Mouse (Mus musculus) limb, embryonic 11.5 days (tissue): Measurements from ENCODE around the gene Mreg. TPM values are rescaled to one million over a fixed set of nuclear protein-coding genes. Genes with fewer than 3 reads are reported as not detected.

Experiments used
- ATAC-seq: fragments of 200-750 bp; cut with Nextera tagmentation; 2 replicates; pipeline ENCODE4 v1.8.0; 2017; ENCODE audit warnings: low read depth; ENCODE audit not compliant: insufficient number of reproducible peaks, low FRiP score, low TSS enrichment
- DNase-seq: peaks from one replicate; pipeline ENCODE4 v3.0.0-alpha.2; 2015; ENCODE audit warnings: low spot score
- H3K27ac ChIP-seq: fragments of 300-500 bp; sonication (generic); replicated peaks from 2 replicates; pipeline ENCODE4 v1.5.1; 2014; ENCODE audit warnings: low read depth, mild to moderate bottlenecking, low read length
- H3K27me3 ChIP-seq: fragments of 300-500 bp; sonication (generic); 2 replicates; pipeline ENCODE4 v1.6.1; 2014; ENCODE audit warnings: mild to moderate bottlenecking, low read length, mixed read lengths; ENCODE audit not compliant: control insufficient read depth, insufficient read depth
- H3K36me3 ChIP-seq: fragments of 300-500 bp; sonication (generic); 2 replicates; pipeline ENCODE4 v1.6.1; 2014; ENCODE audit warnings: mild to moderate bottlenecking, low read length, moderate library complexity, mixed read lengths; ENCODE audit not compliant: control insufficient read depth, insufficient read depth
- H3K4me1 ChIP-seq: fragments of 300-500 bp; sonication (generic); 2 replicates; pipeline ENCODE4 v1.6.1; 2014; ENCODE audit warnings: low read length, mixed read lengths; ENCODE audit not compliant: control insufficient read depth, insufficient read depth
- H3K4me2 ChIP-seq: fragments of 300-500 bp; sonication (generic); 2 replicates; pipeline ENCODE4 v1.6.1; 2014; ENCODE audit warnings: low read depth, mild to moderate bottlenecking, moderate library complexity; ENCODE audit not compliant: severe bottlenecking
- H3K4me3 ChIP-seq: fragments of 300-500 bp; sonication (generic); 2 replicates; pipeline ENCODE4 v1.5.1; 2014; ENCODE audit warnings: low read depth, low read length
- H3K9ac ChIP-seq: fragments of 300-500 bp; sonication (generic); 2 replicates; pipeline ENCODE4 v1.6.1; 2014; ENCODE audit warnings: mild to moderate bottlenecking, low read length
- H3K9me3 ChIP-seq: fragments of 300-500 bp; sonication (generic); 2 replicates; pipeline ENCODE4 v1.6.1; 2016; ENCODE audit warnings: low read length; ENCODE audit not compliant: control insufficient read depth
- WGBS: fragments of 180-500 bp; shearing (Covaris S2); extraction: QIAGEN DNeasy Blood & Tissue Kit; methylation state at CpG from one replicate; pipeline ENCODE4 v1.1.7; 2014; 5-methylcytosine and 5-hydroxymethylcytosine counted together
- polyA plus RNA-seq: library from polyadenylated mRNA; unstranded; fragments of >200 nt; fragmentation: Nextera tagmentation; extraction: Ambion mirVana; gene quantifications from 2 replicates; pipeline ENCODE4 v1.2.1, GENCODE M21; 2014

Gene Mreg
- polyA plus RNA-seq, 1 experiment from 2014 or later: 4.2 TPM

DNA sequence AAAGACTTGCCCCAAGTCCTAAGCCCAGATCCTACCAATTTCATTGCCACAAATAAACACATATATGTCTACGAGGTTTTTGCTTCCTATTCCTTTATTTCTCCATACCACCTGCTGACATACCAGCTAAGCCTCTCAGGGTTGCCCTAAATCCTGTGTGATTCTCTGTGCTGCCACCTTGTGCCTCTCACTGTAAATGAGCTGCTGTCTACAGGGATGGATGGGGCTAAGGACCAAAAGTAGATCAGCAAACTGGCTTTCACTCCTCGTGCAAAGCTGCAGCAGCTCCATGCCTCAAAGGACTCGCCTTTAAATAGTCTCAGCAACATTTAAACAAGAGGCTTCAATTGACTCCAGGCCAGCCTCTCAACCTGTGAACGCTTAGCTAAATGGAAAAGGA lies 7.9 kb upstream of the Mreg start:
- no peak for ATAC-seq
- no peak for DNase-seq
- WGBS: 23% methylated on average over 4 of the region's 4 CpGs

GRCm38 (mm10) chr1:72219116-72219515 lies 7.0 kb upstream of the Mreg start:
- H3K9me3 ChIP-seq: no peaks in the 10 kb centered on the region
- H3K4me2 ChIP-seq: no peak overlapping the region
- no peak overlapping the region for H3K9ac ChIP-seq
- WGBS: 34% methylated on average over 2 of the region's 2 CpGs
- no peaks in the 10 kb centered on the region for H3K36me3 ChIP-seq
- H3K27me3 ChIP-seq: no peaks in the 10 kb centered on the region
- H3K27ac ChIP-seq: no peak overlapping the region
- H3K4me3 ChIP-seq: no peak overlapping the region
- H3K4me1 ChIP-seq: no peaks in the 10 kb centered on the region
- ATAC-seq: no peak
- DNase-seq: no peak

More for the DNA sequence above, 7.9 kb upstream of the Mreg start:
- Histone ChIP-seq H3K27me3 (0 out of 2 replicates have a peak, but pooled peaks cover 2% of the 10 kb centered on the region), H3K9ac (no peak overlapping the region), H3K27ac (no peak overlapping the region), H3K36me3 (no peaks in the 10 kb centered on the region), H3K9me3 (no peaks in the 10 kb centered on the region), H3K4me2 (no peak overlapping the region), H3K4me1 (no peaks in the 10 kb centered on the region), H3K4me3 (no peak overlapping the region)

DNA sequence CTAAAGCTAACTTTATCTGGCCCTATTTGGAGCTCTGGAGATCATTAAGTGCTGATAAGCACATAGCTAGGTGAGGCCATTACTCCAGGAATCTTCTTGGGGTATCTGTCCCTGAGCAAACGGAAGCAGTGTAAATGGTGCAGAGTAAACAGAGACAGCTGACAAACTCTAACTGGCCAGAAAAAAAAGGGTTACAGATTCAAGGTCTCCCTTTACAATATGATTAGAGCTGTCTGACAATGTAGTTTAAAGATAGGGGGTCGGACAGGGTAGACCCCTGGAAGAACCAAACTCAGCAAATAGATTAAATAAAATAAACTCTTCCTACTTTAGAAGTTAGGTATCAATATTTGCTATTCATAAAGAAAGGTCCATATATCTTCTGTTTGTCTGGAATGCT lies 6.5 kb upstream of the Mreg start:
- H3K4me3 ChIP-seq: no peak overlapping the region
- no peak for ATAC-seq
- H3K36me3 ChIP-seq: no peaks in the 10 kb centered on the region
- WGBS: 67% methylated on average over 2 of the region's 2 CpGs
- DNase-seq: no peak
- H3K9me3 ChIP-seq: no peaks in the 10 kb centered on the region
- H3K27me3 ChIP-seq: no peaks in the 10 kb centered on the region
- no peak overlapping the region for H3K9ac ChIP-seq
- H3K4me1 ChIP-seq: no peaks in the 10 kb centered on the region
- H3K4me2 ChIP-seq: no peak overlapping the region
- H3K27ac ChIP-seq: no peak overlapping the region

DNA sequence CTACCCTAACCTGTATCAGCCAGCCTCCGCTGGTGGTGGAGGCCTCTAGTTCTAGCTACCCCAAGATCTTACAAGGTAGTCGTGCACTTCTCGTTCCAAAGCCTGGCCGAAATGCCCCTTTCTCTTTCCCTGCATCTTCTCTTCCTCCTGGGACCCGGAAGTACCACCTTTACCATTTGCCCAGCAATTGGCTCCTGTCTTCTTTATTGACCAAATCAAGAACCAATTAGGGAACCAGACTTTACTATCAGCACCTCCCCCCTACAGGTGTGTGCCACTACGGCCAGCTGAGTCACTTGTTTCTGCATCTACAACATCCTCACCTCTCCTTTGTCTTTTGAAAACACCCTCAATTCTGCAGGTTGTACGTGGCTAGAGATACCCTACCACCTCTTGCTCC lies 4.7 kb upstream of the Mreg start:
- Histone ChIP-seq H3K27ac (no peak overlapping the region), H3K27me3 (no peaks in the 10 kb centered on the region), H3K4me3 (no peak overlapping the region), H3K4me1 (0 out of 2 replicates have a peak, but pooled peaks cover under 1% of the 10 kb centered on the region), H3K36me3 (no peaks in the 10 kb centered on the region), H3K9me3 (no peaks in the 10 kb centered on the region), H3K9ac (no peak overlapping the region), H3K4me2 (no peak overlapping the region)
- DNase-seq: no peak
- 78% methylated on average over 7 of the region's 7 CpGs for WGBS
- no peak for ATAC-seq

- no peak overlapping the region for H3K4me3 ChIP-seq
- H3K4me1 ChIP-seq: 0 out of 2 replicates have a peak, but pooled peaks cover 2% of the 10 kb centered on the region
- WGBS: 85% methylated on average over 4 of the region's 4 CpGs
- ATAC-seq (no peak), DNase-seq (no peak)
- no peaks in the 10 kb centered on the region for H3K9me3 ChIP-seq
- H3K27me3 ChIP-seq: peaks cover 4% of the 10 kb centered on the region; the same call in 1 of the 2 replicates
- H3K27ac ChIP-seq: no peak overlapping the region
- no peak overlapping the region for H3K9ac ChIP-seq
- no peak overlapping the region for H3K4me2 ChIP-seq
- H3K36me3 ChIP-seq: no peaks in the 10 kb centered on the region
Observed at GRCm38 (mm10) chr1:72215174-72215573, 3.1 kb upstream of the Mreg start.

DNA sequence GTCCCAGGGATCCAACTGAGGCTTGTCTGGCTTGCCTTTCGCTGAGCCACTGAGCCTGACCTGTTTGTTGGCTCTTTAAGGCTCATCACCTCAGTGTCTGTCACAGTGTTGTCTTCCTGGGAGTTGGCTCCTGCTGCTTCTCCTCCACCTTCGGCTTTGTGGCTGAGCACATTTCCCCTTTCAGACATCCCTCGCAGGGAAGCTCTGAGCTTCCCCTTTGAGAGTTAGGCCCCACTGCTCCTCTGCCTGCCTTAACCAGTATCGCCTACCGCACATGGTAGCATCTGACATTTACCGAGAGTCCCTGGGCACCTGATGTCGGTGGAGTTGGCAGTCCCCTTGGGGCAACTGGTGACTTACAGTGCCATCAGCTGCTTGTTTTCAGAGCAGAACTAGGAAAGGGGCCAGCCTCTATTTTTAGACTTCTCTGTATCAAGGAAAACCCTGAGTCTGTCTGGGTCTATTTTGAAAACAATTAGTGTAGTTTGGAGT lies 2.4 kb upstream of the Mreg start:
- Histone ChIP-seq H3K9ac (no peak overlapping the region), H3K36me3 (no peaks in the 10 kb centered on the region), H3K4me3 (no peak overlapping the region), H3K9me3 (no peaks in the 10 kb centered on the region), H3K4me2 (no peak overlapping the region), H3K4me1 (0 out of 2 replicates have a peak, but pooled peaks cover 2% of the 10 kb centered on the region), H3K27me3 (peaks cover 4% of the 10 kb centered on the region; the same call in 1 of the 2 replicates), H3K27ac (no peak overlapping the region)
- DNase-seq: no peak
- 73% methylated on average over 7 of the region's 7 CpGs for WGBS
- no peak for ATAC-seq

DNA sequence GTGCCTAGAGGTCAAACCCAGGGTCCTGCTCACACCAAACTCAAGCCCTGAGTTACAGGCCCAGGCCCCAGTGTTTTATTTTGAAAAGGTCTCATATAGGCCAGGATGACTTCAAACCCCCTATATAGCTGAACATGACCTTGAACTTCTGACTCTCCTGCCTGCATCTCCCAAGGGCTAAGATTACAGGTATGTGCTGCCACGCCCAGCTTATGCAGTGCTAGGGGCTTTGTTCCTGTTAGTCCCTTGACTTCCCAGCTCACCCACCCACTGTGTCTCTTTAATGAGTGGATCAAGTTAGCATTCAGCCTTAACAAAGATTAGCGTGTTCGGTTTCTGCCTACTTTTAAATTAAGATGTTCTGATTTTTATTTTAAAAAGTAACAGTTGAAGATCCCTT lies 1.8 kb upstream of the Mreg start:
- DNase-seq (no peak), ATAC-seq (no peak)
- Histone ChIP-seq H3K9me3 (no peaks in the 10 kb centered on the region), H3K4me2 (no peak overlapping the region), H3K36me3 (no peaks in the 10 kb centered on the region), H3K4me3 (no peak overlapping the region), H3K27ac (no peak overlapping the region), H3K4me1 (0 out of 2 replicates have a peak, but pooled peaks cover 2% of the 10 kb centered on the region), H3K9ac (no peak overlapping the region), H3K27me3 (peaks cover 4% of the 10 kb centered on the region; the same call in 1 of the 2 replicates)
- 88% methylated on average over 3 of the region's 3 CpGs for WGBS

GRCm38 (mm10) chr1:72210803-72211679 lies 1.1 kb downstream of the Mreg start:
- 0 out of 2 replicates have a peak, but pooled peaks cover 2% of the 10 kb centered on the region for H3K4me1 ChIP-seq
- H3K27ac ChIP-seq: no peak overlapping the region
- 24% methylated on average over 17 of the region's 17 CpGs for WGBS
- peak; percentile 35 for DNase-seq
- no peaks in the 10 kb centered on the region for H3K9me3 ChIP-seq
- ATAC-seq: no peak
- peak overlapping the region; percentile 58 for H3K4me3 ChIP-seq
- no peak overlapping the region; the same call in 1 of the 2 replicates for H3K9ac ChIP-seq
- peaks cover 4% of the 10 kb centered on the region; the same call in 1 of the 2 replicates for H3K27me3 ChIP-seq
- peak overlapping the region; percentile 98 for H3K4me2 ChIP-seq
- no peaks in the 10 kb centered on the region for H3K36me3 ChIP-seq
